Mouse (Mus musculus): ENCODE results near the gene Wfdc15a. TPM values are rescaled to one million over a fixed set of nuclear protein-coding genes. Genes with fewer than 3 reads are reported as not detected.

Wfdc15a gene
- polyA plus RNA-seq, 1 experiment from 2014 or later, result not detected

GRCm38 (mm10) chr2:164182692-164183255 lies 17.2 kb downstream of the Wfdc15a start, which contains the start of gene Wfdc5:
Gene Wfdc5 (minus strand): TSS chr2:164182742.
- Histone ChIP-seq H3K9ac (ENCODE audit: low read depth, low read length) (no peak within 1 kb of the TSS), H3K27ac (ENCODE audit: low read depth, low read length) (no peak within 1 kb of the TSS), H3K9me3 (ENCODE audit: control insufficient read depth) (no peaks in the 10 kb centered on the region), H3K36me3 (ENCODE audit: control insufficient read depth, insufficient read depth) (no peaks in the 10 kb centered on the region), H3K4me3 (ENCODE audit: low read depth, low read length) (no peak within 1 kb of the TSS), H3K4me1 (replicated peaks; ENCODE audit: control insufficient read depth, insufficient read depth, low read length) (no peaks in the 10 kb centered on the region), H3K27me3 (replicated peaks; ENCODE audit: control insufficient read depth, insufficient read depth, low read length) (no peaks in the 10 kb centered on the region), H3K4me2 (replicated peaks; ENCODE audit: low read depth) (no peak within 1 kb of the TSS)
- 61% methylated on average over 7 of the region's 7 CpGs for WGBS
- ATAC-seq, result no peak
- no peak for TF ChIP-seq CTCF (IDR thresholded peaks at IDR 0.05; ENCODE audit: low read depth)

- Histone ChIP-seq H3K4me3 (ENCODE audit: low read depth, low read length) (no peak overlapping the region), H3K36me3 (ENCODE audit: control insufficient read depth, insufficient read depth) (no peaks in the 10 kb centered on the region), H3K4me2 (replicated peaks; ENCODE audit: low read depth) (no peak overlapping the region), H3K27me3 (replicated peaks; ENCODE audit: control insufficient read depth, insufficient read depth, low read length) (no peaks in the 10 kb centered on the region), H3K4me1 (replicated peaks; ENCODE audit: control insufficient read depth, insufficient read depth, low read length) (no peaks in the 10 kb centered on the region), H3K27ac (ENCODE audit: low read depth, low read length) (no peak overlapping the region), H3K9ac (ENCODE audit: low read depth, low read length) (no peak overlapping the region), H3K9me3 (ENCODE audit: control insufficient read depth) (no peaks in the 10 kb centered on the region)
- WGBS, result 72% methylated on average over 4 of the region's 4 CpGs
- TF ChIP-seq CTCF (IDR thresholded peaks at IDR 0.05; ENCODE audit: low read depth), result no peak
- ATAC-seq, result no peak
These were observed 19.2 kb downstream of the Wfdc15a start for GRCm38 (mm10) chr2:164180770-164181169.

GRCm38 (mm10) chr2:164180124-164180523 lies 19.8 kb downstream of the Wfdc15a start:
- ATAC-seq, result no peak
- no peak overlapping the region for H3K4me2 ChIP-seq (replicated peaks; ENCODE audit: low read depth)
- H3K9me3 ChIP-seq (ENCODE audit: control insufficient read depth), result no peaks in the 10 kb centered on the region
- no peaks in the 10 kb centered on the region for H3K27me3 ChIP-seq (replicated peaks; ENCODE audit: control insufficient read depth, insufficient read depth, low read length)
- H3K36me3 ChIP-seq (ENCODE audit: control insufficient read depth, insufficient read depth), result no peaks in the 10 kb centered on the region
- no peak overlapping the region for H3K9ac ChIP-seq (ENCODE audit: low read depth, low read length)
- peak; percentile 64 for TF ChIP-seq CTCF (IDR thresholded peaks at IDR 0.05; ENCODE audit: low read depth)
- H3K4me1 ChIP-seq (replicated peaks; ENCODE audit: control insufficient read depth, insufficient read depth, low read length), result no peaks in the 10 kb centered on the region
- H3K27ac ChIP-seq (ENCODE audit: low read depth, low read length), result no peak overlapping the region
- no peak overlapping the region for H3K4me3 ChIP-seq (ENCODE audit: low read depth, low read length)
- 37% methylated on average over 3 of the region's 3 CpGs for WGBS

- Histone ChIP-seq H3K4me2 (replicated peaks; ENCODE audit: low read depth) (no peak overlapping the region), H3K4me1 (replicated peaks; ENCODE audit: control insufficient read depth, insufficient read depth, low read length) (no peaks in the 10 kb centered on the region; the same call in 1 of the 2 replicates), H3K36me3 (ENCODE audit: control insufficient read depth, insufficient read depth) (no peaks in the 10 kb centered on the region), H3K27me3 (replicated peaks; ENCODE audit: control insufficient read depth, insufficient read depth, low read length) (no peaks in the 10 kb centered on the region), H3K27ac (ENCODE audit: low read depth, low read length) (no peak overlapping the region), H3K9ac (ENCODE audit: low read depth, low read length) (no peak overlapping the region), H3K4me3 (ENCODE audit: low read depth, low read length) (no peak overlapping the region), H3K9me3 (ENCODE audit: control insufficient read depth) (no peaks in the 10 kb centered on the region)
- no peak for ATAC-seq
- 72% methylated on average over 5 of the region's 5 CpGs for WGBS
- TF ChIP-seq CTCF (IDR thresholded peaks at IDR 0.05; ENCODE audit: low read depth), result no peak
These were observed 22.1 kb downstream of the Wfdc15a start for GRCm38 (mm10) chr2:164177831-164178230.

GRCm38 (mm10) chr2:164175850-164176249 lies 24.1 kb downstream of the Wfdc15a start:
- Histone ChIP-seq H3K27ac (ENCODE audit: low read depth, low read length) (no peak overlapping the region), H3K4me3 (ENCODE audit: low read depth, low read length) (no peak overlapping the region), H3K4me2 (replicated peaks; ENCODE audit: low read depth) (no peak overlapping the region), H3K27me3 (replicated peaks; ENCODE audit: control insufficient read depth, insufficient read depth, low read length) (peaks cover 8% of the 10 kb centered on the region), H3K36me3 (ENCODE audit: control insufficient read depth, insufficient read depth) (no peaks in the 10 kb centered on the region), H3K9me3 (ENCODE audit: control insufficient read depth) (no peaks in the 10 kb centered on the region), H3K9ac (ENCODE audit: low read depth, low read length) (no peak overlapping the region), H3K4me1 (replicated peaks; ENCODE audit: control insufficient read depth, insufficient read depth, low read length) (peaks cover 3% of the 10 kb centered on the region; the same call in 1 of the 2 replicates)
- TF ChIP-seq CTCF (IDR thresholded peaks at IDR 0.05; ENCODE audit: low read depth), result no peak
- 80% methylated on average over 3 of the region's 3 CpGs for WGBS
- no peak for ATAC-seq

- 70% methylated on average over 8 of the region's 8 CpGs for WGBS
- peaks cover 18% of the 10 kb centered on the region for H3K27me3 ChIP-seq (replicated peaks; ENCODE audit: control insufficient read depth, insufficient read depth, low read length)
- no peak for TF ChIP-seq CTCF (IDR thresholded peaks at IDR 0.05; ENCODE audit: low read depth)
- no peak overlapping the region for H3K27ac ChIP-seq (ENCODE audit: low read depth, low read length)
- H3K9ac ChIP-seq (ENCODE audit: low read depth, low read length), result no peak overlapping the region
- no peaks in the 10 kb centered on the region for H3K9me3 ChIP-seq (ENCODE audit: control insufficient read depth)
- no peak overlapping the region for H3K4me3 ChIP-seq (ENCODE audit: low read depth, low read length)
- no peaks in the 10 kb centered on the region for H3K36me3 ChIP-seq (ENCODE audit: control insufficient read depth, insufficient read depth)
- H3K4me1 ChIP-seq (replicated peaks; ENCODE audit: control insufficient read depth, insufficient read depth, low read length), result peaks cover 4% of the 10 kb centered on the region; the same call in 1 of the 2 replicates
- no peak overlapping the region for H3K4me2 ChIP-seq (replicated peaks; ENCODE audit: low read depth)
- ATAC-seq, result no peak
These were observed 25.1 kb downstream of the Wfdc15a start for GRCm38 (mm10) chr2:164174649-164175395.

All from intestine, postnatal 0 days (tissue).